Mouse (Mus musculus): ENCODE data around the gene Lysmd3. TPM values are rescaled to one million over a fixed set of nuclear protein-coding genes. Genes with fewer than 3 reads are reported as not detected.
"Not testable (repeated sequence)": the region's sequence is repeated elsewhere in the genome, so short reads cannot be mapped to it uniquely, and the experiment has no call there.

The Lysmd3 gene
- 1 to 10 TPM; 6.3 to 10.0 (median 6.6) TPM for total RNA-seq (2022)

DNA sequence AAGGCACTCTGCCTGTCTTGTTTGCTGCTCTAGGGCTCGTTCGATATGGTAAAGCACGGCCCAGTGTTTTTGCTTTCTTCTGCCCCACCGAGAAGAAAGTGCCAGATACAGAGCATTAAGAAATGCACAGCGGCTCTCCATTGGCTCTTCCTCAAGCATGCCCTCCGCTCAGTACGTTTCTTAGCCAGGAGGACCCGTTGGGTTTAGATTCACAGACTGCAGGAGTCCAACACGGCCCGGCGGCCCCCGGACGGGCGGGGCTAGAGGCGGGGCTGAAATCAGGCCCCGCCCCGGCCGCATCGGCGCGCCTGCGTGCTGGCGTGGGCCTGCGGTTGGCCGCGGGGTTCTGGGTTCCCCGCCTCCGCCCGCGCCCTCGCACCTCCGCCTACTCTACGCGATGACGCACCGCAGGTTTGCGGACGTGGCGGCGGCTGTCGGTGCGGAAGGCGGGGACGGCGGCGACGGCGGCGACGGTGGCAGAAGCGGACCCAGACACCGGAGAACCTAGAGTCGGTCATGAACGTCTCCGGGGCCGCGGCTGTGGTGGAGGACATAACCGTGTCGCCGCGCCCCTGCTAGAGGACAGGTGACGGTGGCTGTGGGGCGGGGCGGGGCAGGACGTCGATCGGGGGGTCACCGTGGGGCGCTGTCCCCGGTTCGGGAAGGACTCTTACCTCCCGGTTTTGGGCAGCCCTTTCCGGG, at the start of gene Lysmd3:
Lysmd3 (plus strand) TSS at position 313 of the 702 bp plus-strand sequence.
- peak; percentile 82 to 88 for DNase-seq (ENCODE audit: low spot score in 2 of 2)

DNA sequence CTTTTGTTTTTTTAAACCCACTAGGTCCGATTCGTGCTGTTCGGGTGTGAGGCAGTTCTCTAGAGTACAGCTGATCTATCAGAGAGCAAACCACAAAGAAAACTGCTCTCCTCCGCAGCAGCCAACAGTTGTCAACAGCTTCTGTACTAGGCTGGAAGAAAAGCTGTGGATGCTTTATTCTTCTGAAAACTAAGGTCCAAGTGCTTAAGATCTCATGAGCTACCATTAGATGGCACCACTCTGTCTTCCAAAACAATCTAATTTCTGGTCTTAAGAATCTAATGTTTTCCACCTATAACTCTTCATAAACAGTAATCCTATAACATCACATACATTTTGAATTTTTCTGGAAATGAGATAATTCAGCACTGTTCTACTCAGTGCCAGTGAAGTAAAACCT, 47.1 kb upstream of the Lysmd3 start:
- no peak for DNase-seq (ENCODE audit: low spot score in 2 of 2)

- not testable (repeated sequence) for DNase-seq (ENCODE audit: low spot score in 2 of 2)
These were observed 29.6 kb upstream of the Lysmd3 start for GRCm38 (mm10) chr13:81627861-81628260.

DNA sequence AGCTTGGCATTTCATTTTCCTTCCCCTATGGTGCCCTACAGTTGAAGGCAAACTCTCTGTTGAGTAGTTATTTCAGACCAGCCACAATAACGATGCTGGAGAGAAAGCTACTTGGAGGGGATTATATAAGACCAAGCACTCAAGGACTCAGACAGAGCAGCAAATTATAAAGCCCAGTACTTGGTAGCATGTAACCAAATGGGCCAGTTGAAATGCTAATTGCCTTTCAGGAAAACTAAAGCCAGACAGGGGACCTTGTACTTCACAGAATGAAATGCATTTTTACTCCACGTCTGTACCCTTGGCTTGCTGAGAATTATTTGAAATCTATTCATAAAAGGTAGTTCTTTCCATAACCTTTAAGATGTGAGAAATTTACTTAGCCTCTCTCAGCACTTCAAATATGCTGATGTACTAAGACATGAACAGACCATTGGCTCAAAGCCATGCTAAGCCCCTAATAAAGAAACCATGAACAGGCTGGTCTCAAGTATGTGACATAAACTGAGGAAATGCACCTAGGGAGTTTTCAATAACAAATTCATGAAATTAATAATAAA, 28.8 kb upstream of the Lysmd3 start:
- no peak for DNase-seq (ENCODE audit: low spot score in 2 of 2)

GRCm38 (mm10) chr13:81629395-81629794, 28.1 kb upstream of the Lysmd3 start:
- DNase-seq (ENCODE audit: low spot score in 2 of 2) = no peak

- no peak for DNase-seq (ENCODE audit: low spot score in 2 of 2)
These were observed 26.9 kb upstream of the Lysmd3 start for GRCm38 (mm10) chr13:81630566-81630965.

GRCm38 (mm10) chr13:81632720-81633415, 24.6 kb upstream of the Lysmd3 start, which contains the start of gene Adgrv1:
Adgrv1 (minus strand) TSS chr13:81633154.
- DNase-seq (ENCODE audit: low spot score in 2 of 2) = peak in 1 of 2 experiments; percentile 3

DNA sequence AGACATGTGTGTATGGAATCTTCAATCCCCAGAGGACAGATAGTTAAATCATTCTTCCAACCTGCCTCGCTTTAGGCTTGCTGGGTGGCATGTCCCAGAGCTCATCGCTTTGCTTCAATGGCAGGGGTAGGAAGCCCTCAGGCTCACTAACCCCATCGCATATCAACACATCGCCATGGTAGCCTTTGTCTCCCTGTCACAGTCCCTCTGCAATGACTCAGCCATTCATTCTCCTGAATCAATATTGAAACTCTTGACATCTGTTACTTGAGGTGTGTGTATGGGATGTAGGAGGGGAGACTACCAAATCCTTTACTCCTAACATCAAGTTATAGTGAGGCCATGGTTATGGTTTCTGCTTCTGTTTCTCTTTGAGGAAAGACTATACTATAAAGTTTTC, 17.8 kb upstream of the Lysmd3 start:
- DNase-seq (ENCODE audit: low spot score in 2 of 2) = no peak

DNA sequence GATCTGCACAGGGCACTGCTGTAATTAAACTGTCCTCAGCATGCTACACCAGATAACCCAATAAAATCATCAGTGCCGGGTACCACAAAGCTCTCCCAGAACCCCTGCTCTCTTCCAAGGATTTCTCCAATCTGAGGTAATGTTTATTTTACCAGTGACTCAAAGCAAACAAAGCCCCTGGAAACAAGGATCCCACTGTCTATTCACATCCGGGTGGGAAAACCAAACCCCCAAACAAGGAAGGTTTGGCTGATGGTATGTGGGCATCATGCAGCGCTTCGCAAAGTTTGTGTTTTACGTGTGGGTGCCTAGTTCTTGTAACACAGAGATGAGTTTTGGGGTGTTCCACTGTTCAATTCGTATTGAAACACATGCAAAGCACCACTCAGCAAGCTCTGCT, 16.6 kb upstream of the Lysmd3 start:
- DNase-seq (ENCODE audit: low spot score in 2 of 2) = no peak

DNA sequence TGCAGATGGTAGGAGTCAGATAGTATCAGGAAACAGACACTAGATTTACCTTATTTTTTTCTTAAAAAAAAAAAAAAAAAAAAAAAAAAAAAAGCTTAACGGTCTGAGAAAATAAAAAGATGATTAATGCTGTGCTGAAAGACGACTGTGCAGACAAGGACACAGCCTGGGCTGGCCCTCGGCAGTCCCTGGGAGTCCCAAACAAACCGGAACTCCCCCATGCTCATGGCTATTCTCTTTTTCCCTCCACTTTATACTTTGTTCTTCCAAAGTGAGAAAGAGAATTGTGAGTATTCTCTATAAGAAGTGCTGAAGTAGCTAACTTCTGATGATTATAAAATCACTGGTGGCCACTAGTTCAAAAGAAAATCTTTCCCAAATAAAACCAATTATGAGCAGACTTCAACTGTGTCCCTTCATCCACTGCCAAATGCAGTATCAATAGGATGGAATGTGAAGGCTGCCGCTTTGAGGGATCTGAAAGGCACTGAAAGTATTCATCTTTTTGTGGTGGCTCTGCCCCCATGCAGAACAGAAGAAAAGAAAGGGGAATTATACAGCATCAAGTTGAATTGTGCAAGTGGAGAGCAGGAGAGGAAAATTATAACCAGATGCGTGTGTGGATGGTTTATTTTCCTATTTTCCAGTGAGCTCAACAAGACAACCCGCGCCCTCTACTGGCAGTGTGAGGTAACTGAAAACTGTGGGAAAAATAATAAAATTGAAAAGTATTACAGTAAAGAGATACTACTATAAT, 16.0 kb upstream of the Lysmd3 start:
- no peak for DNase-seq (ENCODE audit: low spot score in 2 of 2)

DNA sequence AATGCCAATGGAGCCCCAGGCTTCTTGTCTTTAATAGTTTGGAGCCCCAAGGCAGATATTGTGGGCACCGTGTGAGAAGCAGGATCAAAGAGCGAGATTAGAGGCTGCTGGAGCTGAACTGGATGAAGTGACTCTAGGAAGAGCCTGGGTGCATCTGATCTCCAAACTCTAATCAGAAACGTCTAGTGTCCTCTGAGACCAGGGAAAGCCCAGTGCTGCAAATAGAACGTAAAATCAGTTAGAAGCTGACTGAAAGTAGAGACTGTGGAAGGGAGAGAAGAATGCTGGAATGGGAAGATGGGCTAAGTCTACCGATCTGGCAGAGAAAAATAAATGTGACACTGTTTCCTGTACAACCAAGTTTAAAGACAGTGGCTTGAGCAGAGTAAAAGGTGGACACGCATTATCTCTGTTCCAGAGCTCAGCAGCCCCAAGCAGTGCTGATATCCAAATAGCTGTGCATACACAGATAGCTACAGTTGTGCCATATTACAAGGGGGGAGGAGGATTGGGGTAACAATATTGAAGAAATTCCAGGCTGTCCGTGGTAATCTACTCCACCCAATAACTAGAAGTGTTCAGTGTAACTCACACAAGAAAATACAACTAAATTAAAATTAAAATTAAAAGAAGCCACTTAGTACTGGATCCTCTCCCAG, 14.8 kb upstream of the Lysmd3 start:
- DNase-seq (ENCODE audit: low spot score in 2 of 2) = no peak

DNA sequence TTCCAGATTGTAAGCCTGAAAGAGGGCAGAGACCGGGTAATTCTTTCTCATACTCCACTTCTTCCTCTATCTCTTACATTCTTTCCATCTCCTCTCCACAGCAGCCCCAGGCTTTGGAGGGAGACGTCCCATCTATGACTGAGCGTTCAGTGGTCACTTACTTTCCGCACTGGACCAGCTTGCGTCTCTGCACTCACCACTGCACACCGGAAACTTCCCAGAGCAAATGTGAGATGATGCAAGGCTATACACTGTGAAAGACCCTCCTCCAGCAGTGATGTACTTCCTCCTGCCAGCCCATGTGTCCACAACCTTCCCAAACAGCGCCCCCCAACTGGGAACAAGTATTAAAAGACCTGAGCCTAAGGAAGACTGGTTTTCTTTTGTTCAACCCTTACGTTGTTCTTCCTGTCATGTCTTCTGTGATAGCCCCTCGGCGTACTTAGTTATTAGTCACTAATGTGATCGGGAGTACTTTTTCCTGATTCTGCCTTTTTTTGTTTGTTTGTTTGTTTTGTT, 13.4 kb upstream of the Lysmd3 start:
- no peak for DNase-seq (ENCODE audit: low spot score in 2 of 2)

GRCm38 (mm10) chr13:81646348-81646747, 11.1 kb upstream of the Lysmd3 start:
- DNase-seq (ENCODE audit: low spot score in 2 of 2) = no peak

DNA sequence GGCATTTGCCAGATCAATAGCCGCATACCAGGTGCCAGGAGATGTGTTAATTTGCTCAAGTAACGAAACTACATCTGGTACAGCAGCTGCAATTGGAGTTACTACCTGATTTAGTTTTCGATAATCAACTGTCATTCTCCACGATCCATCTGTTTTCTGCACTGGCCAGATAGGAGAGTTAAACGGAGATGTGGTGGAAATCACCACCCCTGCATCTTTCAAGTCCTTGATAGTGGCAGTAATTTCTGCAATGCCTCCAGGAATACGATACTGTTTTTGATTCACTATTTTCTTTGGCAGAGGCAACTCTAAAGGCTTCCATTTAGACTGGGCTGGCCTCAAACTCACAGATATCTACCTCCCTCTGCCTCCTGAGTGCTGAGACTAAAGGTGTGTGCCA, 7.1 kb upstream of the Lysmd3 start:
- not testable (repeated sequence) for DNase-seq (ENCODE audit: low spot score in 2 of 2)

- no peak for DNase-seq (ENCODE audit: low spot score in 2 of 2)
These were observed 1.2 kb upstream of the Lysmd3 start for GRCm38 (mm10) chr13:81656091-81656850.

DNA sequence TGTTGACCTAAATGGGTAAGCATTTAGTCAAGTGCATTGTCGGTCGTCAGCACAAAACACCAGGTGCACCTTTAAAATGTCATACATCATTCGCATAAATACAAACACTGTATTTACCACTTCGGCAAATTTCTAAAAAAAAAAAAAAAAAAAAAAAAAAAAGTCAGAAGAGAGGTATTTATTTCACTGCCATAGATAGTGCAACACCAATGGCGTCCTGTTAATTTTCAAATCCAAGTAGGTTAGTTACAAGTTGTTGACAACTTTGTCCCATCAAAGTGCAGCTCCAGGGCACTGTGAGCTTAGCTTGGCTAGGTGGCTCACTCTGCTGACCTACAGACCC, 484 bp upstream of the Lysmd3 start:
- DNase-seq (ENCODE audit: low spot score in 2 of 2) = no peak

GRCm38 (mm10) chr13:81658053-81658752, 740 bp downstream of the Lysmd3 start:
- DNase-seq (ENCODE audit: low spot score in 2 of 2) = no peak

- DNase-seq (ENCODE audit: low spot score in 2 of 2) = no peak
These were observed 6.3 kb downstream of the Lysmd3 start for GRCm38 (mm10) chr13:81663566-81664330.

GRCm38 (mm10) chr13:81664331-81664698, 6.9 kb downstream of the Lysmd3 start:
- no peak for DNase-seq (ENCODE audit: low spot score in 2 of 2)
